Mouse (Mus musculus): ENCODE measurements around the gene Cstf2.

- no peak for TF ChIP-seq CTCF (IDR thresholded peaks at IDR 0.05; ENCODE audit: control insufficient read depth, insufficient read depth, insufficient read length)
- TF ChIP-seq MAX (IDR thresholded peaks at IDR 0.05) = no peak
These were observed 26.5 kb downstream of the Cstf2 start for GRCm38 (mm10) chrX:134085453-134085852.
